Mouse (Mus musculus): ENCODE results near the gene Gm10097.

DNA sequence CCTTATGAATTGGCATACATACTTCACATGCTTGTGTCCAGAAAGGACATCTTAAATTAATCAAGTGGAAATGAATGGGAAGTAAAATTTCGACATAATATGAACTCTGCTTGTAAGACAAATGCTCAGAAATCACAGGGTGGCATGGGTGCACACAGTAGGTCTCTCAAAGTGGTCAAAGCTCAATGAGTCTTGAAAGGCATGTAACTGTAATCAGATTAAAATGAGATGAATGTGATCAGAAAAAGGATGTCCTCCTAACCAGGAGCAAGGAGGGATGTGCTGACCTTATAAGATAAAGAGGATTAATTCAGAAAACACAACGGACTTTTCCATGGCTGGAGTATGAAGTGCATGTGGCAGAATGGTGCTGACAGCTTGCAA, 28.8 kb downstream of the Gm10097 start:
- TF ChIP-seq POLR2A (IDR thresholded peaks at IDR 0.05; ENCODE audit: extremely low read depth, insufficient read depth, low read length) (no peak), CTCF (IDR thresholded peaks at IDR 0.05; ENCODE audit: low read depth, low read length) (no peak)

Measured in liver, adult 2 months (tissue).